ENCODE assay signal across 8 mouse cellular contexts in genomic region chr6:49212931-49213580, GRCm38 (mm10). TPM values are rescaled to one million over a fixed set of nuclear protein-coding genes. Genes with fewer than 3 reads are reported as not detected.
DNase-seq lines count a peak whose midpoint lies in the region; ATAC-seq and TF ChIP-seq lines count a peak whose summit lies in the region.

No protein-coding gene starts in this region.

- peak overlapping the region; percentile 97 for H3K27ac ChIP-seq in liver, embryonic 12.5 days
- peak overlapping the region; percentile 92 for H3K27ac ChIP-seq in stomach, postnatal 0 days (replicated peaks)

- peak overlapping the region; percentile 90 for H3K9ac ChIP-seq in liver, embryonic 12.5 days
- peak overlapping the region; percentile 92 for H3K9ac ChIP-seq in stomach, postnatal 0 days (ENCODE audit: low read length)

- peak; percentile 24 for DNase-seq in embryo, embryonic 10 days (ENCODE audit: low spot score)
- DNase-seq in embryo, embryonic 11 days = no peak
- DNase-seq in thymus, postnatal 0 days (ENCODE audit: low spot score) = peak; percentile 23
- DNase-seq in thymus, adult 18-20 months = no peak
- no peak for DNase-seq in stomach, postnatal 0 days (ENCODE audit: low spot score)
- no peak for DNase-seq in layer of hippocampus, adult 18-20 months (ENCODE audit: low spot score in 2 of 2)
- no peak for DNase-seq in retina, embryonic 14.5 days (ENCODE audit: low spot score)

- H3K4me3 ChIP-seq in liver, embryonic 12.5 days = peak overlapping the region; percentile 75
- peak overlapping the region; percentile 84 for H3K4me3 ChIP-seq in stomach, postnatal 0 days (ENCODE audit: low read depth, low read length)

- no peaks in the 10 kb centered on the region for H3K27me3 ChIP-seq in liver, embryonic 12.5 days (replicated peaks)
- H3K27me3 ChIP-seq in stomach, postnatal 0 days (ENCODE audit: control insufficient read depth, insufficient read depth, low read length) = no peaks in the 10 kb centered on the region

- peaks cover 6% of the 10 kb centered on the region for H3K36me3 ChIP-seq in liver, embryonic 12.5 days
- H3K36me3 ChIP-seq in stomach, postnatal 0 days (ENCODE audit: control insufficient read depth, insufficient read depth, low read length) = no peaks in the 10 kb centered on the region

- WGBS in liver, embryonic 12.5 days (ENCODE audit: insufficient replicate concordance) = 8% methylated on average over 20 of the region's 20 CpGs
- 7% methylated on average over 20 of the region's 20 CpGs for WGBS in stomach, postnatal 0 days

- no peaks in the 10 kb centered on the region for H3K9me3 ChIP-seq in liver, embryonic 12.5 days (replicated peaks)
- no peaks in the 10 kb centered on the region for H3K9me3 ChIP-seq in stomach, postnatal 0 days (ENCODE audit: control insufficient read depth, low read length)

- ATAC-seq in liver, embryonic 12.5 days = no peak
- ATAC-seq in stomach, postnatal 0 days (ENCODE audit: low FRiP score, low TSS enrichment) = no peak

- H3K4me2 ChIP-seq in liver, embryonic 12.5 days = peak overlapping the region; percentile 93
- peak overlapping the region; percentile 93 for H3K4me2 ChIP-seq in stomach, postnatal 0 days (replicated peaks; ENCODE audit: low read depth)

- no peak for TF ChIP-seq EP300 in stomach, postnatal 0 days (optimal IDR thresholded peaks at IDR 0.05)

- TF ChIP-seq CTCF in stomach, postnatal 0 days (IDR thresholded peaks at IDR 0.05; ENCODE audit: low read depth) = no peak

- H3K4me1 ChIP-seq in liver, embryonic 12.5 days = peaks cover 57% of the 10 kb centered on the region
- H3K4me1 ChIP-seq in stomach, postnatal 0 days (replicated peaks; ENCODE audit: control insufficient read depth, insufficient read depth) = peaks cover 3% of the 10 kb centered on the region

RNA-seq across cellular contexts. Expression of gene Igf2bp3, which starts 1.7 kb away (rescaled TPM):
- 59.2 and 71.3 TPM in 2 replicates for polyA plus RNA-seq in thymus, postnatal 0 days (2015; fragmentation: Nextera tagmentation; extraction: Ambion mirVana)
- 32.0 and 33.7 TPM in 2 replicates for polyA plus RNA-seq in liver, embryonic 12.5 days (2016; fragmentation: Nextera tagmentation; extraction: Ambion mirVana)
- 40.7 and 43.6 TPM in 2 replicates for polyA plus RNA-seq in stomach, postnatal 0 days (2015; fragmentation: Nextera tagmentation; extraction: Ambion mirVana)
- not detected for total RNA-seq in layer of hippocampus, adult 18-20 months (2021)

RNA-seq across cellular contexts. Expression of gene Tra2a, which starts 50.8 kb away (rescaled TPM):
- 90.5 and 99.0 TPM in 2 replicates for polyA plus RNA-seq in thymus, postnatal 0 days (2015; fragmentation: Nextera tagmentation; extraction: Ambion mirVana)
- 57.7 and 63.0 TPM in 2 replicates for polyA plus RNA-seq in liver, embryonic 12.5 days (2016; fragmentation: Nextera tagmentation; extraction: Ambion mirVana)
- polyA plus RNA-seq in stomach, postnatal 0 days (2015; fragmentation: Nextera tagmentation; extraction: Ambion mirVana) = 34.6 and 35.4 TPM in 2 replicates
- 10 to 100 TPM; 79.8 to 85.1 TPM for total RNA-seq in layer of hippocampus, adult 18-20 months (2021)

Comparison
In these comparisons a context has a peak if more than half of its experiments do, and no peak if none do; other contexts are left out.
1. DNase-seq: peak in embryo, embryonic 10 days (single experiment) and thymus, postnatal 0 days (single experiment); none in embryo, embryonic 11 days (single experiment), thymus, adult 18-20 months (0 of 2), stomach, postnatal 0 days (single experiment), layer of hippocampus, adult 18-20 months (0 of 2) and retina, embryonic 14.5 days (single experiment).